Mouse (Mus musculus) lung, postnatal 0 days (tissue): ENCODE results near the gene 4930507D05Rik. TPM values are rescaled to one million over a fixed set of nuclear protein-coding genes. Genes with fewer than 3 reads are reported as not detected.
A peak's percentile ranks its signal among the peaks of the same experiment; 100 is the strongest.

Source experiments
- ATAC-seq: fragments of 200-750 bp; cut with Nextera tagmentation; 2 replicates; pipeline ENCODE4 v1.8.0; 2017; ENCODE audit warnings: moderate library complexity
- DNase-seq: peaks from one replicate; pipeline ENCODE4 v3.0.0-alpha.2; 2016; ENCODE audit warnings: low spot score
- H3K27ac ChIP-seq: fragments of 300-500 bp; sonication (generic); 2 replicates; pipeline ENCODE4 v1.5.1; 2014; ENCODE audit warnings: antibody characterized with exemption, mild to moderate bottlenecking, low read length, mixed read lengths
- H3K27me3 ChIP-seq: fragments of 300-500 bp; sonication (generic); replicated peaks from 2 replicates; pipeline ENCODE4 v1.6.1; 2014; ENCODE audit warnings: low read length, mixed read lengths; ENCODE audit not compliant: insufficient read depth
- H3K36me3 ChIP-seq: fragments of 300-500 bp; sonication (generic); 2 replicates; pipeline ENCODE4 v1.6.1; 2014; ENCODE audit warnings: low read length, mixed read lengths; ENCODE audit not compliant: insufficient read depth
- H3K4me1 ChIP-seq: fragments of 300-500 bp; sonication (generic); 2 replicates; pipeline ENCODE4 v1.6.1; 2014; ENCODE audit warnings: antibody characterized with exemption, low read depth, low read length, mixed read lengths; ENCODE audit not compliant: insufficient read depth
- H3K4me2 ChIP-seq: fragments of 300-500 bp; sonication (generic); replicated peaks from 2 replicates; pipeline ENCODE4 v1.6.1; 2014; ENCODE audit warnings: low read depth, mild to moderate bottlenecking, low read length, moderate library complexity, mixed read lengths
- H3K4me3 ChIP-seq: fragments of 300-500 bp; sonication (generic); 2 replicates; pipeline ENCODE4 v1.5.1; 2014; ENCODE audit warnings: low read depth, low read length
- H3K9ac ChIP-seq: fragments of 300-500 bp; sonication (generic); replicated peaks from 2 replicates; pipeline ENCODE4 v1.6.1; 2014; ENCODE audit warnings: low read depth, mild to moderate bottlenecking
- H3K9me3 ChIP-seq: fragments of 300-500 bp; sonication (generic); 2 replicates; pipeline ENCODE4 v1.6.1; 2016; ENCODE audit warnings: low read length, mixed read lengths
- CTCF ChIP-seq: IDR thresholded peaks from 2 replicates; pipeline ENCODE4 v1.5.1; 2016; ENCODE audit warnings: antibody characterized with exemption, mild to moderate bottlenecking
- EP300 ChIP-seq: IDR thresholded peaks from 2 replicates; pipeline ENCODE4 v1.6.1; 2016; ENCODE audit warnings: antibody characterized with exemption, mild to moderate bottlenecking, control low read depth
- WGBS: fragments of 180-500 bp; shearing (Covaris S2); extraction: QIAGEN DNeasy Blood & Tissue Kit; methylation state at CpG from one replicate; pipeline ENCODE4 v1.1.7; 2014; 5-methylcytosine and 5-hydroxymethylcytosine counted together
- polyA plus RNA-seq: library from polyadenylated mRNA; unstranded; fragments of >200 nt; fragmentation: Nextera tagmentation; extraction: Ambion mirVana; gene quantifications from 2 replicates; pipeline ENCODE4 v1.2.1, GENCODE M21; 2015

The 4930507D05Rik gene
- 0.29 and 0.49 TPM in 2 replicates for polyA plus RNA-seq

DNA sequence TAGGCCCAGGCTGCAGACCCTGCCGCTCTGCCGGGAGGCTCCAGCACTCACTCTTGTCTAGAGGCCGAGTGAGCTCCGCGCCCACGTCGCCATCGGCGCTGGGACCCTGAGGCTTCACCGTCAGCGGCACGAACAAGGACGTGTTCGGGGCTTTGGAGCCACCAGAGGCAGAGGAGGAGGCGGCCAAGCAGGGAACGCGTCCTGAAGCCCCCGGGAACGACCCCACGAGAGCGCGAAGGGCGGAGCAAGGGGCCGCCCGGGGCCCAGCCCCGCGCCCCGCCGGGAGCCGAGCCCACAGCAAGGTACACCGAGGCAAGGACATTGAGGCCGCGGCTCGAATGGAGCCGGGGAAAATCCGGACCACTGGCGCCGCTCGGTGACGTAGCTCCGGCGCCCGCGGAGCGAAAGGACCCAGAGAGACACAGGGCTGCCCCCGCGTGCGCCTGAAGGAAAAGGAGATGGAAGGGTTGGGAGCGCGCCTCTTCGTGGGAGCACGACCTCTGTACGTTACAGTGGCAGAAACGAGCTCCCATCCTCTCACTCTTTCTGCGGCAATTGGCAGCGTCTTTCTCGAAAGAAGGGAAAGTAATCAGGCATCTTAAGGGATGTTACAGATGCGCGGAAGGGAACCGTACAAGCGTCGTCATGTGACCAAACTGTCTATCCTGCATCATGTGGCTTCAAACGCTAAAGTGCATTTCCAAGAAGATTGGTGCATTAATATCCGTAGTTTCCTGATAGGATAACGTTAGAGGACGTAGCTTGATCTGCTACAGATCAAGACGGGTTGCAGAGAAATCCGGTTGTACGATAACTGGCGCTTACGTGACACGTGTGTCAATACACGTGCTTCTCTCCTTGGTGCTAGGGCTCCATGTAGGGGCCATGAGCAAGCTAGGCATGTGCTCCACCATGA lies at the start of gene 4930507D05Rik, which contains the start of gene Supv3l1:
4930507D05Rik (plus strand) TSS at position 126 of the 916 bp plus-strand sequence.
Supv3l1 (minus strand) TSS at position 375 of the 916 bp plus-strand sequence.
- WGBS, result under 1% methylated on average over 64 of the region's 73 CpGs
- peaks cover 5% of the 10 kb centered on the region; the same call in 1 of the 2 replicates for H3K4me1 ChIP-seq
- H3K36me3 ChIP-seq, result no peaks in the 10 kb centered on the region; the same call in 1 of the 2 replicates
- peak; percentile 94 for ATAC-seq
- no peaks in the 10 kb centered on the region for H3K9me3 ChIP-seq
- peak within 1 kb of the TSS; percentile 85 for H3K27ac ChIP-seq
- no peaks in the 10 kb centered on the region for H3K27me3 ChIP-seq
- TF ChIP-seq EP300 (peak; percentile 88), CTCF (no peak)
- peak within 1 kb of the TSS; percentile 86 for H3K9ac ChIP-seq
- peak; percentile 95 for DNase-seq
- H3K4me2 ChIP-seq, result peak within 1 kb of the TSS; percentile 86
- H3K4me3 ChIP-seq, result peak within 1 kb of the TSS; percentile 78

GRCm38 (mm10) chr10:62401641-62402111 lies 47.6 kb upstream of the 4930507D05Rik start:
- ATAC-seq, result no peak
- no peak for DNase-seq

GRCm38 (mm10) chr10:62404901-62405300 lies 44.4 kb upstream of the 4930507D05Rik start:
- TF ChIP-seq EP300, result no peak
- TF ChIP-seq CTCF, result no peak
- no peaks in the 10 kb centered on the region for H3K4me1 ChIP-seq
- no peak overlapping the region for H3K4me3 ChIP-seq
- peak; percentile 45 for DNase-seq
- H3K36me3 ChIP-seq, result no peaks in the 10 kb centered on the region
- WGBS, result 42% methylated on average over 14 of the region's 14 CpGs
- no peaks in the 10 kb centered on the region for H3K9me3 ChIP-seq
- no peak overlapping the region for H3K4me2 ChIP-seq
- H3K27me3 ChIP-seq, result no peaks in the 10 kb centered on the region
- H3K27ac ChIP-seq, result no peak overlapping the region
- no peak overlapping the region for H3K9ac ChIP-seq
- ATAC-seq, result peak; percentile 53

More at GRCm38 (mm10) chr10:62401641-62402111, 47.6 kb upstream of the 4930507D05Rik start:
- no peaks in the 10 kb centered on the region for H3K9me3 ChIP-seq
- H3K27me3 ChIP-seq, result no peaks in the 10 kb centered on the region
- no peak overlapping the region for H3K4me3 ChIP-seq
- H3K36me3 ChIP-seq, result no peaks in the 10 kb centered on the region
- no peak overlapping the region for H3K9ac ChIP-seq
- TF ChIP-seq EP300 (no peak), CTCF (no peak)
- 77% methylated on average over 19 of the region's 19 CpGs for WGBS
- H3K4me2 ChIP-seq, result no peak overlapping the region
- no peak overlapping the region for H3K27ac ChIP-seq
- H3K4me1 ChIP-seq, result no peaks in the 10 kb centered on the region

GRCm38 (mm10) chr10:62410943-62411342 lies 38.3 kb upstream of the 4930507D05Rik start:
- ATAC-seq, result peak; percentile 30; the same call in 1 of the 2 replicates
- no peak overlapping the region for H3K4me2 ChIP-seq
- 3% methylated on average over 5 of the region's 5 CpGs for WGBS
- no peak overlapping the region for H3K27ac ChIP-seq
- no peaks in the 10 kb centered on the region for H3K4me1 ChIP-seq
- TF ChIP-seq CTCF (peak; percentile 96), EP300 (no peak)
- H3K27me3 ChIP-seq, result no peaks in the 10 kb centered on the region
- DNase-seq, result peak; percentile 80
- no peak overlapping the region for H3K9ac ChIP-seq
- no peaks in the 10 kb centered on the region for H3K9me3 ChIP-seq
- H3K4me3 ChIP-seq, result no peak overlapping the region
- H3K36me3 ChIP-seq, result no peaks in the 10 kb centered on the region

DNA sequence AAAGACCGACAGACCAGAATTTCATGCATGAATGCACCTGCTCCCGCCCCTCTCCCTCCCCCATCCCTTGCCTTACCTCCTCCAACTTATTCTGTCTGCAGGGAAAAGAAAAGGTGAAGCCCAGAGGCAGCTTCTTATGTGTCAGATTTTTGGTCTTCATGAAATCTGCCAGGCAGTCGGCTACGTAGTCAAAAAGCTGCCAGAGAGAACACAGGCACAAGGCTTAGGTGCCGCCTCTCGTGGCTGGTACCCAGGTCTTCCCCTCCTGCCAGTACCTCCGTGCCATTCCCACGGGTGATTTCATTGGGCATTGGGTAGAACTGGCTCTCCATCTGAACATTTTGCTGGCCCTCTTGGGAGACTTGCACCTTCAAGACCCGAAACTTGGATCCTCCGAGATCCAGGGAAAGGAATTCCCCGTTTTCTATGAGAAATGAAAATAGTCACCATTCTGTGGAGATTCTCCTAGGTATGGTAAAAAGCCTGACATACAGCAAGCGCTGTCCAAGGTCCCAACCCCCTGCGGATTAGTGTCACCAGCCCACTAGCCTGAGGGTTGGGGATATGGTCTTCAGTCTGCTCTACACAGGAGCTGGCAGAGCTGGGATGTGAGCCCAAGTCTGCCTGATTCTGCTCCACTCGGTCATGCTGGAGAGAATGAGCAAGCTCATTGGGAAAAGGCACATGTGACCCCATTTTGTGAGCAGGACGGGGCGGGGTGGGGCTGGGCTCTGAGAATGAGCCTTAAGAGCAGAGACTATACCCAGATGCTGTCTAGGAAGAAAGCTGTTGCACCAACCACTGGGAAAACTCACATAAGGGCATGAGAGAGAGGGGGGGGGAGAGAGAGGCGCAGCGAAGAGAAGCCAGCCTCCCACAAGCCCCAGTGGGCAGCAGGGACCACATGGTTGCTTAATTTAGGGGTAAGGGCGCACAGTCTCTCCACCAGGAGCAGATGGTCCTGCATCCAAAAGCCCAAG lies 37.6 kb upstream of the 4930507D05Rik start:
- Histone ChIP-seq H3K27me3 (no peaks in the 10 kb centered on the region), H3K9ac (no peak overlapping the region), H3K4me3 (no peak overlapping the region), H3K36me3 (no peaks in the 10 kb centered on the region), H3K4me2 (no peak overlapping the region), H3K27ac (no peak overlapping the region), H3K4me1 (no peaks in the 10 kb centered on the region), H3K9me3 (no peaks in the 10 kb centered on the region)
- 62% methylated on average over 19 of the region's 19 CpGs for WGBS
- ATAC-seq, result no peak
- TF ChIP-seq CTCF (no peak), EP300 (no peak)
- no peak for DNase-seq
